Mouse (Mus musculus): ENCODE results near the gene Map4k1.

The Map4k1 gene

DNA sequence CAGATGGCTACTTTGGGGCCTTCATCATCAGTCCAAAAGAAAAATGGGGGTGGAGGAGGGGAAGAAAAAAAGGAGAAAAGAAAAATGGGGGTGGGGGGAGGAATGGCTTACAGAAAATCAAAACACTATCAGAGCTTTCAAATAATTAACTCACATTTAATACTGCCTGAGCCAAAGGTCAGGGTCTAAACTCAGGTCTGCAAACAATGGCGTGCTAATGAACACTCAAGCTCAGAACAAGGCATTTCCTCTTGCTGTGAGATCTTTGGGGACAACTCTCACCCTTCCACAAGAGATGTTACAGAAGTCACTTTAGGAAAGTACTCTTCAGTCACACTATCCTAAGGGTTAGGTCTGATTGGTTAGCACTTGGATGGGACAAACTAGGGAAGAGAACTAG is 23.1 kb upstream of the Map4k1 start:
- no peaks in the 10 kb centered on the region for H3K9me3 ChIP-seq (ENCODE audit: low read length)
- peaks cover 63% of the 10 kb centered on the region for H3K36me3 ChIP-seq (ENCODE audit: insufficient read depth, low read length)
- H3K27me3 ChIP-seq (ENCODE audit: insufficient read depth, low read length): no peaks in the 10 kb centered on the region
- peaks cover 89% of the 10 kb centered on the region for H3K4me1 ChIP-seq (replicated peaks; ENCODE audit: low read depth, low read length)
- H3K4me3 ChIP-seq (replicated peaks; ENCODE audit: low read length): peak overlapping the region; percentile 100
- TF ChIP-seq CTCF (conservative IDR thresholded peaks at IDR 0.05; ENCODE audit: low read length) (no peak), NANOG (IDR thresholded peaks at IDR 0.05; ENCODE audit: borderline replicate concordance, low read length) (0 out of 2 replicates have a peak, but pooled peaks have one; percentile 33), POU5F1 (IDR thresholded peaks at IDR 0.05; ENCODE audit: borderline replicate concordance, low read length) (no peak)

DNA sequence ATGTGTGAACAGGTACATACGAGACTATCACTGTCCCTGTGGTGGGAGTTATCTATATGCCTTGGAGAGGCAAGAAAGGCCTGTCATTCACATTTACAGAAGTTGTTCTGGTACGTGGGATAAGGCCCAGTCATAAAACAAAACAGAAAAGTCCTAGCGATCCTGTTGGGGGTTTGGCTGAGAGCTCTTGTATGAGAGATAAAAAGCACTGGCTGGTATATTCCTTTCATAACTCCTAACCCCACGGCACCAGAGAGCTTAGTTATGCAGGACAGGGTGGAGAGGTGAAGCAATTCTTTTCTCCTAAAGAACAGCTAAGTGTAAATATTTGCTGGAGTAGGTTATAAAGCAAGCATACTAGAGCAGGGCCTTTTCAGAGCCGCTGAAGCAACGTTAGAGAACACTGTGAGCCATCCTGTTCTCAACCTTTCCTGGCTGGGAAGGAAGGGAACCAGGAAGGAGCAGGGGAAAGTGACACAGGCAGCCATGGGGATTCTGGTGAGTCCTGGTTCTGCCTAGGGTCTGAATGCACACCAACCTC is 22.3 kb upstream of the Map4k1 start:
- H3K4me3 ChIP-seq (replicated peaks; ENCODE audit: low read length): peak overlapping the region; percentile 100
- TF ChIP-seq NANOG (IDR thresholded peaks at IDR 0.05; ENCODE audit: borderline replicate concordance, low read length) (no peak), CTCF (conservative IDR thresholded peaks at IDR 0.05; ENCODE audit: low read length) (no peak), POU5F1 (IDR thresholded peaks at IDR 0.05; ENCODE audit: borderline replicate concordance, low read length) (no peak)
- peaks cover 86% of the 10 kb centered on the region for H3K4me1 ChIP-seq (replicated peaks; ENCODE audit: low read depth, low read length)
- H3K36me3 ChIP-seq (ENCODE audit: insufficient read depth, low read length): peaks cover 57% of the 10 kb centered on the region
- H3K27me3 ChIP-seq (ENCODE audit: insufficient read depth, low read length): no peaks in the 10 kb centered on the region
- no peaks in the 10 kb centered on the region for H3K9me3 ChIP-seq (ENCODE audit: low read length)

DNA sequence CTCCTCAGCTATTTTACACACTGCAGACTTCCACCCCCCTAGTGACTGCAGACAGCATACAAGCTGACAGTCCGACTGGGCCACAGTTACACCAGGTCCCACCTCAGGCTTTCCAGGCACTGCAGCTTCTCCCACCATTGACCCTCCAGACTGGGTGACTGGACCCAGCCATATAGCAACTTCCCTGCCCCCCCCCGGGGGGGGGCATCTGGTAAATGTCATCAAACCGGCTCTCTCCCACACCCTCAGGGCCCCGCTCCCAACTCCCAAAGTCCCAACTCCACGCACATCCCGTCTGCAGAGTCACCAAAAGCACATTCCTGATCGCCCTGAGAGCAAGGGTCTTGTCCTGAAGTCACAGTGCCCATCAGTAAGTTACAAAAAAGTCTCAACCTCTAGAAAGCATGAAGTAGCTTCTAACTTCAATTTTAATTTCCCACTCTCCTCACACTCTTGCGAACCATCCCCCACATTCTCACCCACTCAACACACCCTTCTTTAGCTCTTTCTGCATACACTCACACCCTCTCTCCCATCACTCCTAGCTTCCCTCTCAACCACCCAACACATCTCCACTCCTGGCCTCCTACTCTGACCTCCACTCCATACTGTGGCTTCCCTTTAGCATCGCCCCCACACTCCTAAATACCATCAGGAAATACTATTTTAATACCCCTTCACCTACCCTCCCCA is 21.4 kb upstream of the Map4k1 start:
- Histone ChIP-seq H3K4me1 (replicated peaks; ENCODE audit: low read depth, low read length) (peaks cover 85% of the 10 kb centered on the region), H3K4me3 (replicated peaks; ENCODE audit: low read length) (peak overlapping the region; percentile 100), H3K9me3 (ENCODE audit: low read length) (no peaks in the 10 kb centered on the region), H3K27me3 (ENCODE audit: insufficient read depth, low read length) (no peaks in the 10 kb centered on the region), H3K36me3 (ENCODE audit: insufficient read depth, low read length) (peaks cover 47% of the 10 kb centered on the region)
- TF ChIP-seq POU5F1 (IDR thresholded peaks at IDR 0.05; ENCODE audit: borderline replicate concordance, low read length) (no peak), NANOG (IDR thresholded peaks at IDR 0.05; ENCODE audit: borderline replicate concordance, low read length) (no peak), CTCF (conservative IDR thresholded peaks at IDR 0.05; ENCODE audit: low read length) (no peak)

DNA sequence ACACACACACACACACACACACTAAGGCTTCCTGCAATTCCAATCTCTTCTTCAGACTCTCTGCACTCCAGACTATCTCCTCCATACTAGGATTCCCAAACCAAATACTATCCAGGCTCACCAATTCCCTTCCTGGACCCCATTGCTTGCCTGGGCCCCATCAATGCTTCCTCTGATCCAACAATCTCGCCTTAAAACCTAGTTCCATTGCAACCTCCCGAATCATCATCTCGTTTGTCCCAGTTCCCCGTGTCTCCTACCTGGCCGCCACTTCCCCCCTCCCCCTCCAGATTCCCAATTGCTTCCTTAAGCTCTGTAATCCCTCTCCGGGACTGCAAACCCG is 20.3 kb upstream of the Map4k1 start:
- Histone ChIP-seq H3K4me1 (replicated peaks; ENCODE audit: low read depth, low read length) (peaks cover 84% of the 10 kb centered on the region), H3K36me3 (ENCODE audit: insufficient read depth, low read length) (peaks cover 37% of the 10 kb centered on the region), H3K4me3 (replicated peaks; ENCODE audit: low read length) (peak overlapping the region; percentile 100), H3K27me3 (ENCODE audit: insufficient read depth, low read length) (no peaks in the 10 kb centered on the region), H3K9me3 (ENCODE audit: low read length) (no peaks in the 10 kb centered on the region)
- no peak for TF ChIP-seq NANOG (IDR thresholded peaks at IDR 0.05; ENCODE audit: borderline replicate concordance, low read length)
- no peak for TF ChIP-seq POU5F1 (IDR thresholded peaks at IDR 0.05; ENCODE audit: borderline replicate concordance, low read length)
- no peak for TF ChIP-seq CTCF (conservative IDR thresholded peaks at IDR 0.05; ENCODE audit: low read length)

DNA sequence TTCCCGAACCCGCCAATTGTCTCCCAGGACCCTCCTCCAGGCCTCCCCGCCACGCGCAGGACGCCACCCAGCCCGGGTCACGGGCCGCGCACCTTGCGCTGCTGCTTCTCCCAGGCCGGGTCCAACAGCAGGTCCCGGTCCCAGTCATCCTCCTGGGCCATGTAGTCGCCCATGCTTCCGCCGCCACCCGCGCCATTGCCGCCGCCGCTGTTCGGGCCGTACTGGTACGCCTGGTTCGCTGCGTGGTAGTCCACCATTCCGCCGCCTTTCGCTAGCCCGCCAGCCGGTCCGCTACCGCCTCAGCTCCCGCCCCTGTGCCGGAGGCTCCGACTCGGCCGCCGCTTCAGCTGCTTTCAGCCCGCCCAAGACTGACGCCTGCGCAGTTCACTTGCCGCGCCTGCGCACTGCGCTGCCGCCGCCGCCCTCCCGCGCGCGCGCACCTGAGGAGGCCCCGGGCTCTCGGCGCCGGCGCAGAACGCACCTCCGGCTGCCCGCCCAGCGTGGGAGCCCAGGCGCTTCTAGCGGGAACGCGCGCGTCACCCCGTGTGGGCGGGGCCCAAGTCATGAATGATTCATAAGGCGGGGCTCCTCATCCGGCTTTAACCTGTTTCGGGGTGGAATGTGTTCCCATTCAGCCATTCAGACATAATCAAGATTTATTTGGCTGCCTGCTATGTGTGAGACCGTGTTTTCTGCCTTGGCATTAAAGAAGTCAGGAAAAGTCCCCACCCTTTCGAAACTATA is 19.8 kb upstream of the Map4k1 start, which contains the start of gene Actn4:
Gene Actn4 (minus strand): TSS at position 414 of the 744 bp plus-strand sequence.
- TF ChIP-seq POU5F1 (IDR thresholded peaks at IDR 0.05; ENCODE audit: borderline replicate concordance, low read length): no peak
- no peak for TF ChIP-seq CTCF (conservative IDR thresholded peaks at IDR 0.05; ENCODE audit: low read length)
- TF ChIP-seq NANOG (IDR thresholded peaks at IDR 0.05; ENCODE audit: borderline replicate concordance, low read length): no peak
- peaks cover 84% of the 10 kb centered on the region for H3K4me1 ChIP-seq (replicated peaks; ENCODE audit: low read depth, low read length)

DNA sequence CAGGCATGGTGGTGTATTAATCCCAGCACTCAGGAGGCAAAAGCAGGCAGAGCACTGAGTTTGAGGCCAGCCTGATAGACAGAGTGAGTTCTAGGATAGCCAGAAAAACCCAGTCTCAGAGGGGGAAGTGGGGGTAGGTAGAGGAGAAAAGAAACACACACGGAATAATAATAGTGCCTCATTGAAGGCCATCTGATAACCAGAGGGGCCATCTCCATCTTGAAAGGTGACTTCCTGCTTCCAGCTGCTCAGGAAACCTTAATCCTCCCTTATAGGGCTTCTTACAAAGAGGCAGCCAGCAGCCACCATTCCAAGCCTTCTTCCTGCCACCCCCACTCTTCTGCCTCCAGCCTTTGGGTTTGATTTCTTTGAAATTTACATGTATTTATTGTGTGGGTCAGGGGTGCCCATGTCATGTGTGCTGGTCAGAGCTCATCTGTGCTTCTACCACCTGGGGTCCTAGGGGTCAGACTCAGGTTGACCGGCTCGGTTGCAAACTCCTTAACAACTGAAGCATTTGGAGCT is 18.4 kb upstream of the Map4k1 start:
- no peaks in the 10 kb centered on the region for H3K9me3 ChIP-seq (ENCODE audit: low read length)
- H3K36me3 ChIP-seq (ENCODE audit: insufficient read depth, low read length): peaks cover 21% of the 10 kb centered on the region
- H3K4me3 ChIP-seq (replicated peaks; ENCODE audit: low read length): peak overlapping the region; percentile 65
- TF ChIP-seq NANOG (IDR thresholded peaks at IDR 0.05; ENCODE audit: borderline replicate concordance, low read length): peak; percentile 99
- no peak for TF ChIP-seq CTCF (conservative IDR thresholded peaks at IDR 0.05; ENCODE audit: low read length)
- TF ChIP-seq POU5F1 (IDR thresholded peaks at IDR 0.05; ENCODE audit: borderline replicate concordance, low read length): 0 out of 2 replicates have a peak, but pooled peaks have one; percentile 45
- no peaks in the 10 kb centered on the region for H3K27me3 ChIP-seq (ENCODE audit: insufficient read depth, low read length)
- peaks cover 82% of the 10 kb centered on the region for H3K4me1 ChIP-seq (replicated peaks; ENCODE audit: low read depth, low read length)

More for the DNA sequence above, 19.8 kb upstream of the Map4k1 start, which contains the start of gene Actn4:
- no peaks in the 10 kb centered on the region for H3K9me3 ChIP-seq (ENCODE audit: low read length)
- H3K27me3 ChIP-seq (ENCODE audit: insufficient read depth, low read length): no peaks in the 10 kb centered on the region
- peak within 1 kb of the TSS; percentile 100 for H3K4me3 ChIP-seq (replicated peaks; ENCODE audit: low read length)
- H3K36me3 ChIP-seq (ENCODE audit: insufficient read depth, low read length): peaks cover 31% of the 10 kb centered on the region

DNA sequence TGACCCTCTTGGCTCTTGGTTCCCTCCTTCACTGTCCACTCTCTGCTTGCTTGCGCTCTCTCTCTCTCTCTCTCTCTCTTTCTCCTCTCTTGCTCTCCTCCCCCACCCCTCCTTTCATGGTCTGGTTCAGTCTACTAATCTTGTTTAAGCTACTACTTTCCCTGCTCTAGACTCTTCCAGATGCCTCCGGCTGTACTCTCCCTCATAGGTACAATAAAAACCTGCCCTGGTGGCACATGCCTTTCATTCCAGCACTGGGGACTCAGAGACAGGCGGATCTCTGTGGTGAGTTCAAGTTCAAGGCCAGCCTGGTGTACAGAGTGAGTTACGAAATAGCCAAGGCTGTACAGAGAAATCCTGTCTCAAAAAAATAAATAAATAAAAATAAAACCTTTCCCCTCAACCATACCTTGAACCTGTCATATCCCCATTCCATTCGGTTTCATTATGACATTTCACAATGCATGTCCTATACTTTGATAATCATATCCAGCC is 16.5 kb upstream of the Map4k1 start:
- peaks cover 20% of the 10 kb centered on the region for H3K36me3 ChIP-seq (ENCODE audit: insufficient read depth, low read length)
- peak overlapping the region; percentile 26; the same call in 1 of the 2 replicates for H3K4me3 ChIP-seq (replicated peaks; ENCODE audit: low read length)
- peaks cover 82% of the 10 kb centered on the region for H3K4me1 ChIP-seq (replicated peaks; ENCODE audit: low read depth, low read length)
- no peaks in the 10 kb centered on the region for H3K27me3 ChIP-seq (ENCODE audit: insufficient read depth, low read length)
- TF ChIP-seq POU5F1 (IDR thresholded peaks at IDR 0.05; ENCODE audit: borderline replicate concordance, low read length) (no peak), NANOG (IDR thresholded peaks at IDR 0.05; ENCODE audit: borderline replicate concordance, low read length) (no peak), CTCF (conservative IDR thresholded peaks at IDR 0.05; ENCODE audit: low read length) (no peak)
- no peaks in the 10 kb centered on the region for H3K9me3 ChIP-seq (ENCODE audit: low read length)

DNA sequence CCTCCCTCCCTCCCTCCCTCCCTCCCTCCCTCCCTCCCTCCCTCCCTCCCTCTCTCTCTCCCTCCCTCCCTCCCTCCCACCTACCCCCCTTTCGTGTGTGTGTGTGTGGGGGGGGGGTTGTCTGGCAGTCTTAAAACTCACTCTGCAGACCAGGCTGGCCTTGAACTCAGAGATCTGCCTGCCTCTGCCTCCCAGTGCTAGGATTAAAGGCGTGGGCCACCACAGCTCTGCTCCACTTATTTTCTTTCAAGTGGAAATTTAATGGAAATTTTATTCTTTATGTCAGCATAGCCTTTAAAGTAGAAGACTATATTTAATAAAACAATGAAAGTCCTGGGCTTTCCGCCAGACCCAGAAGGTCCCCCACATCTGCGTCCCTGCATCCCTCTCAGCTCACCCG is 15.7 kb upstream of the Map4k1 start:
- H3K27me3 ChIP-seq (ENCODE audit: insufficient read depth, low read length): no peaks in the 10 kb centered on the region
- peak overlapping the region; percentile 52 for H3K4me3 ChIP-seq (replicated peaks; ENCODE audit: low read length)
- no peaks in the 10 kb centered on the region for H3K9me3 ChIP-seq (ENCODE audit: low read length)
- H3K4me1 ChIP-seq (replicated peaks; ENCODE audit: low read depth, low read length): peaks cover 82% of the 10 kb centered on the region
- TF ChIP-seq NANOG (IDR thresholded peaks at IDR 0.05; ENCODE audit: borderline replicate concordance, low read length) (no peak), CTCF (conservative IDR thresholded peaks at IDR 0.05; ENCODE audit: low read length) (no peak), POU5F1 (IDR thresholded peaks at IDR 0.05; ENCODE audit: borderline replicate concordance, low read length) (no peak)
- peaks cover 24% of the 10 kb centered on the region for H3K36me3 ChIP-seq (ENCODE audit: insufficient read depth, low read length)

All from E14TG2a.4 (cell line).